Mouse (Mus musculus) thymus, adult 2 months (tissue): ENCODE results near the gene Nell1.

Experiments used
- CTCF ChIP-seq: fragments of 200-500 bp; IDR thresholded peaks from 2 replicates; pipeline ENCODE4 v1.5.1; 2012; ENCODE audit warnings: mild to moderate bottlenecking, control low read depth, low read length, moderate library complexity, borderline replicate concordance; ENCODE audit not compliant: control insufficient read depth, poor library complexity, insufficient read depth; ENCODE audit errors: extremely low read depth
- POLR2A ChIP-seq: fragments of 200-500 bp; IDR thresholded peaks from 2 replicates; pipeline ENCODE4 v1.6.1; 2012; ENCODE audit warnings: mild to moderate bottlenecking, low read length, control low read depth, moderate library complexity; ENCODE audit not compliant: control insufficient read depth, poor library complexity, insufficient read depth; ENCODE audit errors: extremely low read depth

- TF ChIP-seq POLR2A (no peak), CTCF (no peak)
These were observed 750.5 kb downstream of the Nell1 start for GRCm38 (mm10) chr7:50725166-50725565.
